Mouse (Mus musculus) liver (tissue): ENCODE data around the gene Zfp280d.
"Not testable (repeated sequence)": the region's sequence is repeated elsewhere in the genome, so short reads cannot be mapped to it uniquely, and the experiment has no call there.

Source experiments
- DNase-seq: peaks from one replicate; pipeline ENCODE4 v3.0.0-alpha.2; 2020; ENCODE audit warnings: mixed read lengths

The Zfp280d gene

DNA sequence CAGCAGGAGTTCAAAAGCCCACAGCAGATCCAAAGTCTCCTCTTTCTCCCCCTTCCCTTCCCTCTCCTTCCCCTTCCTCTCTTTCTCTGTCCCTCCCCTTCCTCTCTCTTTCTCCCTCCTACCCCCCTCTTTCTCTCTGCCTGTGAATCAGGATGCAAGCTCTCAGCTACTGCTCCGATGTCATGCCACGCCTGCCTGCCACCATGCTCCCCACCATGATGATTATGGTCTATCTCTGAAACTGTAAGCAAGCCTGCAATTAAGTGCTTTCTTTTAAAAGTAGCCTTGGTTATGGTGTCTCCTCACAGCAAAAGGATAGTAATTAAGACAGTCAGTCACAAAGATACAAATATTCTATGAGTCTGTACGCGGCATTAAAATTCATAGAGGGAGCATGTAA, 100.3 kb downstream of the Zfp280d start:
- DNase-seq = no peak

DNA sequence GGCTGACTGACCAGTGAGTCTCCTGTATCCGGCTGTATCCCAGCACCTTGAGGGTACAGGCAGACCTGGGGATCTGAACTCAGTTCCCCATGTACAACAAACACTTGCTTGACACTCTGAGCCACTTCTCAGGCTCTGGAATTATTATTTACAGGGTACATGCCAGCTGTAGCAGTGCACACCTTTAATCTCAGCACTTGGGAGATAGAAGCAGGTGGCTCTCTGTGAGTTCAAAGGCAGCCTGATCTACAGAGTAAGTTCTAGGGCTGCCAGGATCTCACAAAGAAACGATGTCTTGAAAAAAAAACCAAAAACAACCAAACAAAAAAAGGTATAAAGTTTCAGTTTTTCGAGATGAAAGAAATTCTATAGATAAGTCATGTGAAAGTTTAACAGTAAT, 101.0 kb downstream of the Zfp280d start:
- no peak for DNase-seq

DNA sequence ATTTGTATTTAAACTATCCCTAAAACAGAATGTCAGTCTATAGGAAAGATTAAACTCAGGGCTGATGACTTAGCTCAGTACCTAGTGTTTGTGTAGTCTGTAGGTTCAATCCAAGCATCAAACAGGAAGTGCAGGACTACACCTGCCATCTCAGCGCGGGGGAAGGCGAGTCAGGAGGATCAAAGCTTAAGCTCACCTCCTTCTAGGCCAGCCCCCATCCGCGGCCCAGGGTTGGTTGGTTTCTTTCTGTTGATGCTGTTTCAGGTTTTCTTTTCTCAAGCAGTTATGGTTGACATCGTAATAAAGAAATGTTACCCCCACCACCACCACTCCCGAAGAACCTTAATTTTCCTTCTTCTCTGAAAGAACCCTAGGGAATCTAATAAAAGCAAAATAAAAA, 111.1 kb downstream of the Zfp280d start:
- DNase-seq = no peak

DNA sequence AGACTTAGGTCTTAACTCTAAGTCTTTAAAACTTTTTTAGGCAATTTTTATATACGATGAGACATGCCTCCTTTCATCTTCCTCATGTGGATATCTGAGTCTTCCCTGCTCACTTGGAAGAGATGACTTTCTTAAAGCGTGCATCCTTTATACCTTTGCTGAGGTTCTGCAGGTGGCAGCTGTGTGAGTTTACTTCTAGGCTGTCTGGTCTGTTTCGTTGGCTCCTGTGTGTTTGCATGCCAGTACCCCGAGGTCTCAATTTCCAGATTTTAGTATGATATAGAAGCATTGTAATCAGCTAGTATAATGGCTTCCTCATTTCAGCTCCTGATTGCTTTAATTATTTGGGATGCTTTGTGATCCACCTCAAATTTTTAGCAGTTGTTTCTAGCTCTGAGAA, 114.3 kb downstream of the Zfp280d start:
- no peak for DNase-seq

DNA sequence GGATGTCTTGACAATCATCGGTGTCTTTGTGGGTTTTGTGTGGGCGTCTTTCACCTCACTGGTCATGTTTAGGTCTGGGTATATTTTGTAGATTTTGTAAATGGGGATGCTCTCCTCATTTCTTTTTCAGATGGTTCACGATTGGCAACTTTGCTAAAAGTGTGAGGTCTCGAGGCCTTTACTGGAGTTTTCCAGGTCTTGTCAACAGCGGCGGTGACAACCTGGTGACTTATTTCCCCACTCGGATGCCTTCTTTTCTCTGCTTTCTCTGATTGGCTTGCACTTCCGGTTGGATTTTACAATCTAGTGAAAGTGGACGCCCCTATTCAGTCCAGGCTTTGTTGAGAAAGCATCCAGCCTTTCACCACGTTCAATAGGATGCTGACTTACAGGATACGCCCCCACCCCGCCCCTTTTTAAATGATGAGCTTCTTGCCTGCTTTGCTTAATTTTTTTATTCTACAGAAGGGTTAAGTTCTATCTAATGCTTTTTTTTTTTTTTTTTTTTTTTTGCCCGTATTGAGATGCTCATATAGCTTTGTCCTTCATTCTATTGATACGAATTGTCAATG, 114.9 kb downstream of the Zfp280d start:
- no peak for DNase-seq

DNA sequence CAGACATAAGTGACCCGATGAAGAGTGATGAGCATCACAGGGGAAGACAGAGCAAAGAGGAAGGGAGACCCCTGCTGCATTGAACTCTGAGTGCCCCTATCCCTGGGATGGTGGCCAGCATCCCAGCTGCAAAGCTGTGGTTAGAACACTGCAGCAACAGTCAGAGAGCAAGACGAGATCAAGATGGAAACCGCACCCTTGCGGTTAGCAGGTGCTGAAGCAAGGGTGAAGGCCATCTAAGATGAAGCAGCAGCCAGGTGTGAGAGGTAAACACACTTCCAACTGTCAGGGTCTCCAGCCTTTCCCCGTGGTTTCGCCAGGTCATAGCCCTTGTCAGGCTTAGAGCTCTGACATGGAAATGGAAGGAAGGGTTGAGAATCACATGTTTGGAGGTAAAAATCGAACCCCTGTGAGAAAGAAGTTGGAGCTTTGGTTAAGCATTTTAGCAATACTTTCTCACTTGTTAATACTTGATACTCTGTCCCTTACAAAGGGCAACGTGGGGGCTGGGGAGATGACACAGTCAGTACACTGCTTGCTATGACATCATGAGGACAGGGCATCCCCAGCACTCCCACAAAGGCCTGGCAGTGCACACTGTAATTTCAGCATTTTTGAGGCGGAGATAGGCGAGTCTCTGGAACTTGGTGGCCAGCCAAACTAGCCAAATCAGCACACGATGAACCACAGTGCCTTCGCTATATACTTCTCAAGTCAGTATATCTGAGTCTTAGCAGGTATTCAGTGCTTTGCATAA, 115.8 kb downstream of the Zfp280d start:
- no peak for DNase-seq

DNA sequence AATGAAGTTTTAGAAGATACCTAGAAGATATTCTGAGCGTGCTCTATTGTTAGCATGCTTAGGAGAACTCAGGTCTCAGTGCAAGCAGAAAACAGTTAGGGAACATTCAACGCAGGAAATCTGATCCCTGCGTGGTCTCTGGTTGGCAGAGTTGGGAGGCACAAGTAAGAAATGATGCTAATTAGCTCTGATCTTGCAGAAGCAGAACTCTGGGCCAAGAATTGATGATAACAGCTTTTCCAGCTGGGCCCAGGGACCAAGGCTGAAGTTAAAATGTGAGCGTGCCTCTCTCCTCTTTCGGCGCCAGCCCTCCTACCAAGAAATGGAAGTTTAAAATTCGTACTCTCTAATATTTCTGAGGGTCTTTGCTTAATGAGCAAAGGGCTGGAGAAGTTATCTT, 118.0 kb downstream of the Zfp280d start:
- DNase-seq = no peak

DNA sequence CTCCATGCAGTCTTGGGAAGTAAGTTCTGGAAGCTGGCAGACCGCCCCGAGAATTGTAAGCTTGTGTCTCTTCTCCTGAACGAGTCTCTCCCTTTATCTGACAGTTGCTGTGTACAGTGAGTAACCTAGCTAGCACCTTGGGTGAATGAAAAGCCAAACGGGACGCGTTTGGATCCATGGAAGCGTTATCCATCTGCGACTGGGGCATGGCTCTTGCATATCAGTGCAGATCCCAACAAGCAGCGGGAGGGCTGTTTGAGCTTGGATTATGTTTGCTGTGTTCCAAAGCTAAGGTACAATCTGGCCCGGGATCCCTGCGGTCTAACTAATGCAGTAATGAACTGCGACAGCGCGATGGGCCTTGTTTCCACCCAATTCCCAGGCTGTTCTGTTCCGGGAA, 118.6 kb downstream of the Zfp280d start:
- no peak for DNase-seq

DNA sequence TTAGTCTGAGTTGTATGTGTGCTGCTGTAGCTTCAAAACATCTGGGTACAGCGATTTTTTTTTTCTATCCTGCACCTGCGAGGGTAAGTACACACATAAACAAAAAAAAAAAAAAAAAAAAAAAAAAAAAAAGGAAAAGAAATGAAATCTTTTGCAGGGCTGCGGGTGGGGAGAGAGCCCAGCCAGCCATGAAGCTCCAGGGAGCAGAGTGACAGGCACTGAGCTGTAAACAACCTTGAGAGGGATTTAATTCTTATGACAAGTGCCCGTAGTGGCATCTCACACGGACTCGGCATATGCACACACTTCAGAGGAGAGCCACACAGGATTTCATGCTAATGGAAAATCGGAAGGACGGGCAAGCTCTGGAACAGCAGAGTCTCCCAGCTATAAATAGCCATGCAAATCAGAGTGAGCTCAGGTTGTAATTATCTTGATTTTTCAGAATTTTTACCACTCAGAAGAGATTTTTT, 119.2 kb downstream of the Zfp280d start:
- DNase-seq = no peak

DNA sequence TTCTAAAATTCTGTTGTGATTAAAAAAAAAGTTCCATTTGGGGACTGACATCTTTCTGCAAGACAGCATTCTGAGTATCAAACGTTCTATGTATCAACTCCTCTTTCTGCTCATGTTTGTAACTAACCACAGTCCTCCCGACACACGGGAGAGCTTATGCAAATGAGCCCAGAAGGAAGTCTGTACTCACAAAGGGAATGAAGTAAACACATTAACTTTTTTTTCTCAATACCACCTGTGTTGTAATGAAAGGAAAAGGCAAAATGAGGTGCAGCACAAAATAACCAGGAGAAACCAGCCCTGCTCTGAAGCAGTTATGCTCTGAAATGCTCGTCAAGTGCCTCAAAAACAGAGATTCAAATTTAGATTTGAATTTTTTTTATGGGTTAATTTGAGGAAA, 125.5 kb downstream of the Zfp280d start:
- DNase-seq = no peak

DNA sequence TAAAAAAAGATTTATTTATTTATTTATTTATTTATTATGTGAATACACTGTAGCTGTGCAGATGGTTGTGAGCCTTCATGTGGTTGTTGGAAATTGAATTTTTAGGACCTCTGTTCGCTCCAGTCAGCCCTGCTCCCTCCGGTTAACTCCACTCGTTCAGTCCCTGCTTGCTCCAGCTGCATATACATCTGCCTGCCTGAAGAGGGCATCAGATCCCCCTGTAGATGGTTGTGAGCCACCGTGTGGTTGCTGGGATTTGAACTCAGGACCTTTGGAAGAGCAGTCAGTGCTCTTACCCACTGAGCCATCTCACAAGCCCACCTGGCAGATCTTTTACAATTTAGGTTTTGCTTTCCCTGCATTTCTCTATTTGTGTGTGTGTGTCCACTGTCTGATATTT, 127.1 kb downstream of the Zfp280d start:
- DNase-seq = not testable (repeated sequence)

DNA sequence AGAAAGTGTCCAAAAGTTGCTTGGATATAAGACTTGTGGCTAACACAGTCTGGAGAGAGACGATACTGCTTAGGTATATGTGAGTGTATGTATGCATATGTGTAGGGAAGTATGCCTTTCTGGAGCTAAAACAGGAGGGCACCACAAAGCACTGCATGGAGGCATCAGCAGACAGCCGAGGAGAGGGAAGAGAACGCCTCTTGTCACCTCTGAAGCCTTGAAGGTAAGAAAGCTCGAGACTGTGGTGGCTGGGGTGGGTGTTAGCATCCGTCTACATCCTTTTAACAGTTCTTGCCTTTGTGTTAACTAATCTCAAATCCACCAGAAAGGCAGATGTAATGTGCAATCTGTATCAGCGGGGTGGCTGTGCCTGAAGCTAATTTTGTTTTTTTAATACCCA, 128.8 kb downstream of the Zfp280d start:
- no peak for DNase-seq

DNA sequence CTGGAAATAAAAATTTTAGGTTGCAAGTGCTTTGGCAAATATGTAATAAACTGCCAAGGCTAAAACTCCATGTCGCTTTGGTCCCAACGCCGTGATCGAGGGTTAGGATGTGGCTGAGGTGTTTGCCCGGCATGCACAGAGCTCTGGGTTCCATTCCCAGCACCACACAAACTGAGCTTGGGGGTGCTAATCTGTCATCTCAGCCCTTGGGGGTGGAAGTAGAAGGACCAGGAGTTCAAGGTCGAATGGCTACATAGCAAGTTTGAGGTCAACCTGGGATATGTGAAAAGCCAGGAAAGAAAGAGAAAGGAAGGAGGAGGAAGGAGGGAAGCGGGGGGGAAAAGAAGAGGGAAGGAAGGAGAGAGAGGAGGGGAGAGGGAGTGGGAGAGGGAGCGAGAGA, 129.8 kb downstream of the Zfp280d start:
- DNase-seq = no peak

DNA sequence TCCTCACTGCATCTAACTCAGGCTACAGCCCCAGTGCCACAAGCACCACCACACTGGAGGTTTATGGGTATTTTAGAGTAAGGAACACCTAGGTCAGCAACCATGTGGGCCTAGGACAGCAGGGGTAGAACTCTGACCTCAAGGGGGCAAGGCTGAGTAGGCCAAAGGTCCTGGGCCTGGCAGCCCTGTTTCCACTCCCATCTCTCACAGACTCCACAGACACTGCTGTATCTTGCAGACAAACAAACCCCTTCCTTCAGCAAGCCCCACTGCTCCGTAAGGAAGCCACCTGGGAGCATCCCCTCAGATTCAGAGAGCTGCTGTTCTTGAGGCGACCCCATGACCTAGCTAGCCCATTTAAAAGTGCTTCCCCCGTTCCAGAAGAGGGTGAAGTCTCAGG, 130.3 kb downstream of the Zfp280d start:
- DNase-seq = no peak

DNA sequence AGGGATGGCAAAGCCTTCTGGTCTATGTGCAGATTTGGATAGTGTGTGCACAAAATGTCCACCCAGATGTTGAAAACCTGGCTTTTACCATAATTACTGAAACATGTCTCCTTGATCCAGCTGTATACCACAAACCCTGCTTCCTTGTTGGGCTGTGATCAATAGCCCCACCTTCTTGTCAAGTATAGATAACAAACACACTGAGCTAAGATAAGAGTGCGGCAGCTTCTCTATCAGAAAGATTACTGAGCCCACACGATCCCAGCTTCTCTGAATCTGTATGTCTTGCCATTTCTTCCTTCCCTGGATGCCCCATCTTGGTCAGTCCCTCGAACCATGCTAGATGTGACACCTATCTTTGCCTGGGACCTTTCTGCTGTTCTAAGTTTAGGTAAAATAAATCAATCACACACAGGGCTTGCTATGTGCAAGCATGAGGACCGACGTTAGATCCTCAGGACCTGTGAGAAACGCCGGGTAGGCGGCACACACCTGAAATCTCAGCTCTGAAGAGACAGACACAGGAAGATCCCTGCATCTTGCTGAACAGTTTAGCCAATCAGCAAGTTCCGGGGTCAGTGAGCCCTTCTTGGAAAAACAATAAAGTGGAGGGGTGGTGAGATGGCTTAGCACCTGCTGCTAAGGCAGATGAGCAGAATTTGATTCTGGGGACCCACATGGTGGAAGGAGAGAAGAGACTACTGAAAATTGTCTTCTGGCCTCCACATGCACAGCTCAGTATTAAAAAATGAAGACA, 131.4 kb downstream of the Zfp280d start:
- DNase-seq = peak; percentile 25

DNA sequence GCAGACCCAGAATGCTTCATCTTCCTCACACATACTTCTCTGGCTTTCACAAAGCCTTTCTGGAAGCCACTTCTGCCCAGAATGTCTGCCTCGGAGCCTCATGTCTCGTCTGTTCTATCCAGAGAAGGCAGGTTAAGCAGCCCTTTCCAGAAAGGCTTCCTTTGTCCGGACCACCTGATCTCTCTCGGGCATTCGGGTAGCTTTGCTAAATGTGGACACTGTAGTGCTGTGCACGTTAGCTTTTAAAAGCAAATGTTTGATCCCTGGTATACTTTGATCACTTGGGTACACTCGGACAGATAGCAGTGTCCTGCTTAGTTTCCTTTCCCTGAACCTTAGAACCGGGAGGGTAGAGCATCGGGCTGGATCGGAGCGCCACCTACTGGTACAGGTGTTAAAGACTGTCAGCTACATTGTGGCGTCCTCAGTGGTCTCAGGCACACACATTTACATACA, 133.5 kb downstream of the Zfp280d start:
- peak; percentile 92 for DNase-seq

DNA sequence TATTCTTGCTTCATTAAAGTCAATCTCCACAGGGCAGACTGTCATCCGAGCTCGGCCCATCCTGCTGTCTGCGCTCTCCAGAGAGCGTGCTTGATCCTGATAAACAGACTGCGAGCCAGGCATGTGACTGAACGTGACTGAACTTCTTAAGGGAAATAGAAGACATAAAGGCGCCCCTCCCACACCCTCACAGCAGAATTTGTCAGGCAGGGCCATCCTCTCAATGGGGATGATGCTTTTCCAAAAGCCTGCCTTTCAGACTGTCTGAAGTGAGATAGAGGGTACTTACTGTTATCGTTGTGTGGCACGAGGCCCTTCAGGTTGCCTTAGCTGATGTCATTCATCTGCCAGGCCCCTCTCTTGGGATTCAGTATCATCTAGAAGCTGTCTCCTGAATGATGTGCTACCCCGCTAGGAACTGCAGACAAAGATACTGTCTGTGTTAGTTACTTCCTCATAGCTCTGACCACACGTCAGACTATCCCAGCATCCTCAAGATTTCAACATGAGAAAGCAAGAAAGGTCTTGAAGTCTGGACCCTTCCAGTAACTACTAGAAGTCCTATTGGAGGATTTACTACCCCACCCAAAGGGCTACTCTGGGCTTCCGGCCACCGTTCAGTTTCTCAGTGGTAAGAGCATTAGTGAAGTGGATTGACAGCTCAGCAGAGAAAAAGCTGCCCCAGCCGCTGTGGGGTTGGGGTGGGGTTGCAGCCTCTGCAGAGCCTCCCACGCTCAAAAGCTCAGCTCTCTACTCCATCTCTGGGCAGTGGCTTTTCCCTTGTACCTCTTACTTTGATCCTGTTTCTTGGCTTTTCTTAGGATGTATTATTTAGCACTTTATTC, 134.9 kb downstream of the Zfp280d start:
- peak; percentile 89 for DNase-seq

DNA sequence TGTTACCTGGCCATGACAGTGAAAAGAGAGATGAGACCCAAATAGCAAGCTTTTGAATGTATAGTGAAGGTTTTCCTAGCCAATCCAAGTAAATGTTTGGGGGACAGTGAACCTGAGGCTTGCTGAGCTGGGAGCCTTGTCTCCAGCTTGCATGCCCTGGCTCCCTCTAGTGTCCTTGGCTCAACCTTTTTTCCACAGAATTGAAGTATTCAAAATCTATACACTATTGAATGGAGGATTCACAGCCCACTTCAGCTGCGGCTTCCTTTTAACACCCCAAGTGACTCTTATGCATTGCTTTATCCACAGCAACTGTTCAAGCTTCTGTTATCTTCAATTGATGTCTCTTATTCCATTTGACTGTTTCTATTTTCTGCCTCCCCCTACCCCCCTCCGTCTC, 137.1 kb downstream of the Zfp280d start:
- no peak for DNase-seq
